Mouse (Mus musculus) megakaryocyte, adult 5-6 weeks (primary cell): ENCODE results near the gene Banp. TPM values are rescaled to one million over a fixed set of nuclear protein-coding genes. Genes with fewer than 3 reads are reported as not detected.
A peak's percentile ranks its signal among the peaks of the same experiment; 100 is the strongest.

Experiments
- ATAC-seq: 2 replicates; pipeline ENCODE4 v1.8.0; 2016; ENCODE audit warnings: mild to moderate bottlenecking, inconsistent platforms; ENCODE audit not compliant: poor library complexity, severe bottlenecking
- total RNA-seq, 2 experiments: library from RNA; stranded (forward) in 1 of 2; stranded (reverse) in 1 of 2; fragments of 153-499, 151-499 nt in 1 of 2; fragments of 221-1000, 200-1000 nt in 1 of 2; gene quantifications; 2 replicates each; pipeline versions ENCODE4 v1.2.3 to v1.2.4; 2015 to 2017

The Banp gene
- total RNA-seq, 2 experiments from 2014 or later: 9.2 to 21.3 TPM

GRCm38 (mm10) chr8:121949941-121950748 lies 595 bp downstream of the Banp start:
- ATAC-seq: peak; percentile 78

GRCm38 (mm10) chr8:121950749-121951655 lies 1.5 kb downstream of the Banp start:
- ATAC-seq: peak; percentile 17; the same call in 1 of the 2 replicates

- ATAC-seq: no peak
Measured at GRCm38 (mm10) chr8:121951656-121952009, 2.1 kb downstream of the Banp start.

GRCm38 (mm10) chr8:121952122-121952521 lies 2.6 kb downstream of the Banp start:
- no peak for ATAC-seq

- ATAC-seq: no peak
Measured at GRCm38 (mm10) chr8:121952800-121953199, 3.2 kb downstream of the Banp start.

- ATAC-seq: no peak
Measured at GRCm38 (mm10) chr8:121953821-121954545, 4.4 kb downstream of the Banp start.

GRCm38 (mm10) chr8:121954981-121955555 lies 5.5 kb downstream of the Banp start:
- no peak for ATAC-seq

GRCm38 (mm10) chr8:121955825-121956500 lies 6.4 kb downstream of the Banp start:
- ATAC-seq: no peak

- ATAC-seq: no peak
Measured at GRCm38 (mm10) chr8:121958395-121958794, 8.8 kb downstream of the Banp start.

GRCm38 (mm10) chr8:121962892-121963291 lies 13.3 kb downstream of the Banp start:
- ATAC-seq: no peak

- ATAC-seq: no peak
Measured at GRCm38 (mm10) chr8:121964716-121965512, 15.4 kb downstream of the Banp start.

GRCm38 (mm10) chr8:121966110-121966509 lies 16.6 kb downstream of the Banp start:
- ATAC-seq: no peak

- ATAC-seq: no peak
Measured at GRCm38 (mm10) chr8:121966714-121967448, 17.3 kb downstream of the Banp start.

- ATAC-seq: no peak
Measured at GRCm38 (mm10) chr8:121967977-121968376, 18.4 kb downstream of the Banp start.

GRCm38 (mm10) chr8:121968542-121968941 lies 19.0 kb downstream of the Banp start:
- no peak for ATAC-seq

GRCm38 (mm10) chr8:121970225-121970624 lies 20.7 kb downstream of the Banp start:
- no peak for ATAC-seq

GRCm38 (mm10) chr8:121971488-121972058 lies 22.0 kb downstream of the Banp start:
- peak; percentile 90 for ATAC-seq

- ATAC-seq: no peak
Measured at GRCm38 (mm10) chr8:121973906-121974305, 24.4 kb downstream of the Banp start.
